Comparison of ENCODE assay signal across 9 mouse cellular contexts in genomic region chr15:10921064-10921463, GRCm38 (mm10). TPM values are rescaled to one million over a fixed set of nuclear protein-coding genes. Genes with fewer than 3 reads are reported as not detected.
DNase-seq lines count a peak whose midpoint lies in the region; ATAC-seq and TF ChIP-seq lines count a peak whose summit lies in the region.
"Had no signal": no experiment of that assay in that cellular context is flagged by ENCODE, and none has a peak within 500 bp of the region (broad histone marks: within the 10 kb centered on the region; RNA-seq: fewer than 3 reads in every experiment).

No protein-coding gene starts in this region.

- no peak for ATAC-seq in limb, embryonic 14.5 days (ENCODE audit: low FRiP score, low read depth)
- peak; percentile 74 for ATAC-seq in megakaryocyte, adult 5-6 weeks (ENCODE audit: poor library complexity, severe bottlenecking)

- no peaks in the 10 kb centered on the region for H3K27me3 ChIP-seq in cerebellum, adult 2 months (ENCODE audit: control insufficient read depth, insufficient read depth, low read length)
- no peaks in the 10 kb centered on the region for H3K27me3 ChIP-seq in limb, embryonic 14.5 days (ENCODE audit: control insufficient read depth, insufficient read depth, low read length)
- H3K27me3 ChIP-seq in limb, embryonic 10.5 days (ENCODE audit: low read depth, poor library complexity, severe bottlenecking): no peaks in the 10 kb centered on the region
- H3K27me3 ChIP-seq: lung, embryonic 15.5 days had no signal

- no peak for DNase-seq in cerebellum, adult 2 months
- no peak for DNase-seq in cerebellum, adult 9-11 months
- peak; percentile 24 for DNase-seq in limb, embryonic 14.5 days (ENCODE audit: low spot score)
- DNase-seq in limb, embryonic 10.5 days (ENCODE audit: low spot score): no peak
- DNase-seq in MN1 (ENCODE audit: low spot score): no peak
- DNase-seq in urinary bladder, postnatal 36 days (ENCODE audit: low spot score in 2 of 2): no peak

- H3K9ac ChIP-seq in limb, embryonic 14.5 days (ENCODE audit: low read depth, low read length, severe bottlenecking): no peak overlapping the region
- H3K9ac ChIP-seq: lung, embryonic 15.5 days had no signal

- H3K4me3 ChIP-seq in cerebellum, adult 2 months (replicated peaks; ENCODE audit: insufficient read depth, low read depth, low read length): no peak overlapping the region
- no peak overlapping the region for H3K4me3 ChIP-seq in limb, embryonic 14.5 days (replicated peaks; ENCODE audit: low read length)
- H3K4me3 ChIP-seq in limb, embryonic 10.5 days: no peak overlapping the region
- no peak overlapping the region for H3K4me3 ChIP-seq in bone marrow macrophage, adult 2 months (ENCODE audit: insufficient read depth, low read length)
- H3K4me3 ChIP-seq: lung, embryonic 15.5 days had no signal

- no peaks in the 10 kb centered on the region for H3K9me3 ChIP-seq in limb, embryonic 14.5 days (ENCODE audit: control insufficient read depth, low read length)
- no peaks in the 10 kb centered on the region for H3K9me3 ChIP-seq in limb, embryonic 10.5 days (replicated peaks)
- H3K9me3 ChIP-seq: lung, embryonic 15.5 days had no signal

- no peak for TF ChIP-seq POLR2A in cerebellum, adult 2 months (IDR thresholded peaks at IDR 0.05; ENCODE audit: borderline replicate concordance, insufficient read depth, low read length)
- no peak for TF ChIP-seq POLR2A in limb, embryonic 14.5 days (IDR thresholded peaks at IDR 0.05; ENCODE audit: borderline replicate concordance, extremely low read depth, insufficient read depth, insufficient read length)
- TF ChIP-seq POLR2A in bone marrow macrophage, adult 2 months (IDR thresholded peaks at IDR 0.05; ENCODE audit: borderline replicate concordance, low read depth, low read length): no peak

- no peaks in the 10 kb centered on the region for H3K36me3 ChIP-seq in limb, embryonic 14.5 days (ENCODE audit: control insufficient read depth, insufficient read depth, low read length)
- H3K36me3 ChIP-seq in limb, embryonic 10.5 days: no peaks in the 10 kb centered on the region
- H3K36me3 ChIP-seq: lung, embryonic 15.5 days had no signal

- WGBS in cerebellum, adult 2 months: 20% methylated on average over 4 of the region's 4 CpGs
- 23% methylated on average over 4 of the region's 4 CpGs for WGBS in limb, embryonic 14.5 days
- WGBS in limb, embryonic 10.5 days: 28% methylated on average over 4 of the region's 4 CpGs

- no peak overlapping the region for H3K27ac ChIP-seq in cerebellum, adult 2 months (ENCODE audit: insufficient read depth, low read length)
- H3K27ac ChIP-seq in limb, embryonic 14.5 days (replicated peaks; ENCODE audit: low read depth, low read length): no peak overlapping the region
- no peak overlapping the region for H3K27ac ChIP-seq in limb, embryonic 10.5 days
- H3K27ac ChIP-seq in bone marrow macrophage, adult 2 months (ENCODE audit: insufficient read depth, low read depth, low read length): no peak overlapping the region
- H3K27ac ChIP-seq: lung, embryonic 15.5 days had no signal

- H3K4me2 ChIP-seq in limb, embryonic 14.5 days (replicated peaks; ENCODE audit: low read depth, low read length, severe bottlenecking): no peak overlapping the region
- H3K4me2 ChIP-seq: lung, embryonic 15.5 days had no signal

- peak; percentile 28; the same call in 1 of the 2 replicates for TF ChIP-seq CTCF in cerebellum, adult 2 months (IDR thresholded peaks at IDR 0.05; ENCODE audit: borderline replicate concordance, insufficient read depth, low read depth, low read length)
- TF ChIP-seq CTCF in bone marrow macrophage, adult 2 months (IDR thresholded peaks at IDR 0.05; ENCODE audit: low read depth, low read length): peak; percentile 52; the same call in 1 of the 2 replicates

- H3K4me1 ChIP-seq in cerebellum, adult 2 months (ENCODE audit: control insufficient read depth, insufficient read depth, low read length): peaks cover 3% of the 10 kb centered on the region
- no peaks in the 10 kb centered on the region for H3K4me1 ChIP-seq in limb, embryonic 14.5 days (ENCODE audit: control insufficient read depth, insufficient read depth, low read length)
- H3K4me1 ChIP-seq in limb, embryonic 10.5 days: no peaks in the 10 kb centered on the region
- peaks cover 13% of the 10 kb centered on the region for H3K4me1 ChIP-seq in bone marrow macrophage, adult 2 months (ENCODE audit: control insufficient read depth, insufficient read depth, low read length)
- H3K4me1 ChIP-seq: lung, embryonic 15.5 days had no signal

RNA-seq across cellular contexts. Expression of gene C1qtnf3, which starts 31.1 kb away (rescaled TPM):
- 0.17 and 0.20 TPM in 2 replicates for polyA plus RNA-seq in cerebellum, adult 2 months (2012; rRNA removed)
- polyA plus RNA-seq in limb, embryonic 14.5 days (2012; rRNA removed): 119 and 130 TPM in 2 replicates
- 92.6 and 108 TPM in 2 replicates for polyA plus RNA-seq in limb, embryonic 14.5 days (2014; fragmentation: Nextera tagmentation; extraction: Ambion mirVana)
- 1.7 and 3.3 TPM in 2 replicates for polyA plus RNA-seq in limb, embryonic 10.5 days (2016; fragmentation: Nextera tagmentation; extraction: Ambion mirVana)
- not detected in 2 replicates for polyA plus RNA-seq in bone marrow macrophage, adult 2 months (2012; ENCODE audit: insufficient read depth, insufficient read length, missing spikeins)
- total RNA-seq in megakaryocyte, adult 5-6 weeks (2015): not detected in 2 replicates
- not detected in 2 replicates for total RNA-seq in megakaryocyte, adult 5-6 weeks (2017)

Comparison
In these comparisons a context has a peak if more than half of its experiments do, and no peak if none do; other contexts are left out.
1. RNA of gene C1qtnf3, which starts 31.1 kb away (polyA plus RNA-seq): 92.6 to 130 TPM in limb, embryonic 14.5 days; 1.7 to 3.3 TPM in limb, embryonic 10.5 days, 0.17 to 0.20 TPM in cerebellum, adult 2 months and not detected in bone marrow macrophage, adult 2 months; every median in the first group is over 10 times any median in the second.